Mouse (Mus musculus): Measurements from ENCODE around the gene Ninj2. TPM values are rescaled to one million over a fixed set of nuclear protein-coding genes. Genes with fewer than 3 reads are reported as not detected.

Gene Ninj2
- polyA plus RNA-seq, 2 experiments: 1.7 to 1.9 TPM

DNA sequence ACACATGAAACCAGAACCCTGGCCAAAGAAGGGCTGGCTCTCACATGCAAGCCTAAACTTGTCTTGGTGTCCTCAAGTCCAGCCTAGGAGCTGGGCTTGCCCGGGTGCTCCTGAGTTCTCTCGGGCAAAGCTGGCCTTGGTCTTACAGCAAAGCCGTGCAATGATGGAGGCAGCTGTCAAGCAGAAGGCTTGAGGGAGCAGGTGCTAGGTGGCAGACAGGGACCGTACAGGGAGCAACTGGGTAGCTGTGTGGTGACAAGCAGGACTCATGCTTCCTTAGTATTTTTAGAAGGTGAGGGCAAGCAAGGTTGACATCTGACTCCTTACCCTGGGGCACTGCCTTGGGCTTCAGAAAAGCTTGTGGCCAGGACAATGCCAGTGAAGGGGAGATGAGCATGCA is 90.6 kb downstream of the Ninj2 start:
- DNase-seq (ENCODE audit: low spot score) (no peak), ATAC-seq (ENCODE audit: low FRiP score, low read depth) (no peak)
- TF ChIP-seq POLR2A (IDR thresholded peaks at IDR 0.05; ENCODE audit: borderline replicate concordance, extremely low read depth, insufficient read depth, insufficient read length): no peak
- Histone ChIP-seq H3K4me1 (ENCODE audit: control insufficient read depth, insufficient read depth, low read length) (peaks cover 13% of the 10 kb centered on the region), H3K36me3 (ENCODE audit: control insufficient read depth, insufficient read depth, low read length) (no peaks in the 10 kb centered on the region), H3K4me3 (replicated peaks; ENCODE audit: low read length) (no peak overlapping the region), H3K27ac (replicated peaks; ENCODE audit: low read depth, low read length) (no peak overlapping the region), H3K27me3 (ENCODE audit: control insufficient read depth, insufficient read depth, low read length) (no peaks in the 10 kb centered on the region), H3K9ac (ENCODE audit: low read depth, low read length, severe bottlenecking) (no peak overlapping the region), H3K4me2 (replicated peaks; ENCODE audit: low read depth, low read length, severe bottlenecking) (no peak overlapping the region), H3K9me3 (ENCODE audit: control insufficient read depth, low read length) (no peaks in the 10 kb centered on the region)
- WGBS: 88% methylated on average over 4 of the region's 4 CpGs

DNA sequence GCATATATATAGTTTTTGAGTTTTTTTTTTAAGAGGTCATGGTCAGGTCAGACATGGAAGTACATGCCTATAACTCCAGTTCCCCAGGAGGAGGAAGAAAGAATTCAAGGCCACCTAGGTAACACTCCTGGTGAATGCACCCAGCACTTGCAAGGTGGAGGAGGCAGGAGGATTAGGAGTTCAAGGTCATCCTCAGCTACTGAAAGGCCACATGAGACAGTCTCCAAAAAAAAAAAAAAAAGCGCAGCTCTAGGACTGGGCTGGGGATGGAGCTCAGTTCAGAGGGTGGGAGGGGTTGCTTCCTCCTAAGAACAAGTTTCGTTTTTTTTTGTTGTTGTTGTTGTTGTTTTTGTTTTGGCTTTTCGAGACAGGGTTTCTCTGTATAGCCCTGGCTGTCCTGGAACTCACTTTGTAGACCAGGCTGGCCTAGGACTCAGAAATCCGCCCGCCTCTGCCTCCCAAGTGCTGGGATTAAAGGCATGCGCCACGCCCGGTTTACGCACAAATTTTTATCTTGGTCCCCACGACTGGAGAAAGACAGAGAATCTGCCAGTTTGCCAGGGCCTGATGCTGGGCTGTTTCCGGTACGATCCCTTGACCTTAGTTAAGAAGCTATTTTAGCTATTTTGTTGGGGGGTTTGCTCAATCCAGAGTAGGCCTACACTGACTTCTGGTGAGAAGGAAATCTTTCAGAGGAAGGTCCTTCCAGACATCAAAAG is 92.0 kb downstream of the Ninj2 start:
- TF ChIP-seq POLR2A (IDR thresholded peaks at IDR 0.05; ENCODE audit: borderline replicate concordance, extremely low read depth, insufficient read depth, insufficient read length): no peak
- DNase-seq (ENCODE audit: low spot score): no peak
- Histone ChIP-seq H3K4me2 (replicated peaks; ENCODE audit: low read depth, low read length, severe bottlenecking) (no peak overlapping the region), H3K27ac (replicated peaks; ENCODE audit: low read depth, low read length) (no peak overlapping the region), H3K9ac (ENCODE audit: low read depth, low read length, severe bottlenecking) (no peak overlapping the region), H3K4me3 (replicated peaks; ENCODE audit: low read length) (no peak overlapping the region), H3K27me3 (ENCODE audit: control insufficient read depth, insufficient read depth, low read length) (no peaks in the 10 kb centered on the region), H3K36me3 (ENCODE audit: control insufficient read depth, insufficient read depth, low read length) (no peaks in the 10 kb centered on the region), H3K9me3 (ENCODE audit: control insufficient read depth, low read length) (no peaks in the 10 kb centered on the region), H3K4me1 (ENCODE audit: control insufficient read depth, insufficient read depth, low read length) (peaks cover 13% of the 10 kb centered on the region)
- 89% methylated on average over 10 of the region's 12 CpGs for WGBS
- no peak for ATAC-seq (ENCODE audit: low FRiP score, low read depth)

DNA sequence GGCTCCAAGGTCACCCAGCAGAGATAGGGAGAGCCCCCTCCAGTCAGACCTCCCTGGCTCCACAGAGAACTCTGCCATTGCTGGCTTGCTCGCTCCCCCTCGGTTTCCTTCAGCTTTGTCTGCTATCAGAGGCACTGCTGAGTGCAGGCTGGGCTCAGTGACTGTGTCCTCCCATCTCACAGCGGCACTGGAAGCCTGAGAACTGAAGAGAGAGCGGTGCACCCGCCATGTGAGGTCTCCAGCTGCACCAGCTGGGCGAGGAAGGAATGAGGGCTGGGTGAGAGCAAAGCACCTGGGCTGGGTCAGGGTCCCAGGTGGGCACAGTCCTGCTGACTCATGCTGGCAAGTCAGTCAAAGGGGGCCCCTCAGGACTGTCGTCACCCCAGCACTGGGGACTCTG is 92.6 kb downstream of the Ninj2 start:
- no peak for TF ChIP-seq POLR2A (IDR thresholded peaks at IDR 0.05; ENCODE audit: borderline replicate concordance, extremely low read depth, insufficient read depth, insufficient read length)
- H3K27me3 ChIP-seq (ENCODE audit: control insufficient read depth, insufficient read depth, low read length): no peaks in the 10 kb centered on the region
- H3K4me1 ChIP-seq (ENCODE audit: control insufficient read depth, insufficient read depth, low read length): peaks cover 13% of the 10 kb centered on the region
- ATAC-seq (ENCODE audit: low FRiP score, low read depth) (no peak), DNase-seq (ENCODE audit: low spot score) (no peak)
- no peak overlapping the region for H3K4me3 ChIP-seq (replicated peaks; ENCODE audit: low read length)
- 52% methylated on average over 7 of the region's 7 CpGs for WGBS
- no peaks in the 10 kb centered on the region for H3K9me3 ChIP-seq (ENCODE audit: control insufficient read depth, low read length)
- no peak overlapping the region for H3K4me2 ChIP-seq (replicated peaks; ENCODE audit: low read depth, low read length, severe bottlenecking)
- no peak overlapping the region for H3K27ac ChIP-seq (replicated peaks; ENCODE audit: low read depth, low read length)
- no peaks in the 10 kb centered on the region for H3K36me3 ChIP-seq (ENCODE audit: control insufficient read depth, insufficient read depth, low read length)
- no peak overlapping the region for H3K9ac ChIP-seq (ENCODE audit: low read depth, low read length, severe bottlenecking)

DNA sequence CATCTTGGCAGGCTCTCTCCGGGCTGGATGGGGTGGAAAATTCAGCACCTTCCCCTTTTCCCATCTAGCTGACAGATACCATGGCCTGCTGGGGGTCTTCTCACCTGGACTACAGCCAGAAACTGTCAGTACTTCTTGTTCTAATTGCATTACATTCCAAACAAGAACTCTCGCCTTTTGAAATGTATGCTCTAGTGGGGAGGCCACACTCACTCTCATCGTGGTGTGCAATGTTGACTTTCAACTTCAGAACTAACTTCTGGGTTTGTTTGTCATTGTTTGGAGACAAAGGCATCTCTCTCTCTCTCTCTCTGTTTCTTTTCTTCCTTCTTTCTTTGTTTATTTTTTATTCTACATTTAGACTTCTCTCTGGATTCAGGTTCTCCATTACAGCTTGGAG is 93.4 kb downstream of the Ninj2 start:
- no peak overlapping the region for H3K27ac ChIP-seq (replicated peaks; ENCODE audit: low read depth, low read length)
- H3K4me1 ChIP-seq (ENCODE audit: control insufficient read depth, insufficient read depth, low read length): peaks cover 13% of the 10 kb centered on the region
- no peak overlapping the region for H3K4me3 ChIP-seq (replicated peaks; ENCODE audit: low read length)
- H3K4me2 ChIP-seq (replicated peaks; ENCODE audit: low read depth, low read length, severe bottlenecking): no peak overlapping the region
- no peak for ATAC-seq (ENCODE audit: low FRiP score, low read depth)
- TF ChIP-seq POLR2A (IDR thresholded peaks at IDR 0.05; ENCODE audit: borderline replicate concordance, extremely low read depth, insufficient read depth, insufficient read length): no peak
- no peak overlapping the region for H3K9ac ChIP-seq (ENCODE audit: low read depth, low read length, severe bottlenecking)
- 51% methylated on average over 3 of the region's 3 CpGs for WGBS
- no peak for DNase-seq (ENCODE audit: low spot score)
- H3K9me3 ChIP-seq (ENCODE audit: control insufficient read depth, low read length): no peaks in the 10 kb centered on the region
- no peaks in the 10 kb centered on the region for H3K36me3 ChIP-seq (ENCODE audit: control insufficient read depth, insufficient read depth, low read length)
- H3K27me3 ChIP-seq (ENCODE audit: control insufficient read depth, insufficient read depth, low read length): no peaks in the 10 kb centered on the region

DNA sequence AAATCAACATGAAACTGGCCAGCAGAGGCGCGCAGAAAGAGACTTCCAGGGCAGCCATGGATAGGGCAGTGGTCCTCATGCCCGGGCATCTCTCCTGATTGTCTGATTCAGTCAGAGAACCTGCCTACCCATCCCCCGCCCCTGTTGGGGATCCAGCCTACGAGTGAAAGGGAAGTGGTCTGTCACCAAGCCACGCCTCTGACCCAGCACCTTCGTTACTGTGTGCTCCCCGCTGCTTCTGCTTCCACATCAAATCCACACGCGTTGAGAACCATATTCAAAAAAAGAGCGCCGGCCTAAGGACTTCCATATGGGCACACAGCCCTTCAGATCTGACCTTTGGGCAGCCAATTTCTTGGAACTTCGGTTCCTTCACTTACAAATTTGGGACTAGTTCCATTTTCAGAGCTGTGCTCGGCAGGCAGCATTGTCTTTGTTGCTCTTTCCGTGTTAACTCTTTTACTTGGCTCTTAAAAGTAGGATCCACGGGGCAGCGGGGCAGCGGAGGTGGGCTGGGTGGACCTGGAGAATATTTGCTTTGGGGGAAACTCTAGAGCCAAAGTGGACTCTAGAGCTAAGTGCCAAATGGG is 94.5 kb downstream of the Ninj2 start:
- no peaks in the 10 kb centered on the region for H3K36me3 ChIP-seq (ENCODE audit: control insufficient read depth, insufficient read depth, low read length)
- peaks cover 13% of the 10 kb centered on the region for H3K4me1 ChIP-seq (ENCODE audit: control insufficient read depth, insufficient read depth, low read length)
- DNase-seq (ENCODE audit: low spot score) (no peak), ATAC-seq (ENCODE audit: low FRiP score, low read depth) (no peak)
- H3K27me3 ChIP-seq (ENCODE audit: control insufficient read depth, insufficient read depth, low read length): no peaks in the 10 kb centered on the region
- peak overlapping the region; percentile 41 for H3K4me2 ChIP-seq (replicated peaks; ENCODE audit: low read depth, low read length, severe bottlenecking)
- 0 out of 2 replicates have a peak overlapping the region, but pooled peaks have one; percentile 36 for H3K9ac ChIP-seq (ENCODE audit: low read depth, low read length, severe bottlenecking)
- H3K27ac ChIP-seq (replicated peaks; ENCODE audit: low read depth, low read length): no peak overlapping the region
- TF ChIP-seq POLR2A (IDR thresholded peaks at IDR 0.05; ENCODE audit: borderline replicate concordance, extremely low read depth, insufficient read depth, insufficient read length): no peak
- WGBS: 9% methylated on average over 18 of the region's 18 CpGs
- no peaks in the 10 kb centered on the region for H3K9me3 ChIP-seq (ENCODE audit: control insufficient read depth, low read length)
- H3K4me3 ChIP-seq (replicated peaks; ENCODE audit: low read length): peak overlapping the region; percentile 22

Measured in limb, embryonic 14.5 days (tissue).